Mouse (Mus musculus) liver, embryonic 13.5 days (tissue): Measurements from ENCODE around the gene Zranb1. TPM values are rescaled to one million over a fixed set of nuclear protein-coding genes. Genes with fewer than 3 reads are reported as not detected.
A peak's percentile ranks its signal among the peaks of the same experiment; 100 is the strongest.

Source experiments
- ATAC-seq: fragments of 200-750 bp; cut with Nextera tagmentation; 2 replicates; pipeline ENCODE4 v1.8.0; 2017; ENCODE audit warnings: low read depth, mild to moderate bottlenecking, moderate number of reproducible peaks, moderate library complexity
- DNase-seq: peaks from one replicate; pipeline ENCODE4 v3.0.0; 2022
- H3K27ac ChIP-seq: fragments of 300-500 bp; sonication (generic); 2 replicates; pipeline ENCODE4 v1.5.1; 2015; ENCODE audit warnings: moderate library complexity, mild to moderate bottlenecking, inconsistent platforms
- H3K27me3 ChIP-seq: fragments of 300-500 bp; sonication (generic); 2 replicates; pipeline ENCODE4 v1.6.1; 2015; ENCODE audit warnings: mild to moderate bottlenecking, inconsistent platforms
- H3K36me3 ChIP-seq: fragments of 300-500 bp; sonication (generic); 2 replicates; pipeline ENCODE4 v1.6.1; 2015; ENCODE audit warnings: mild to moderate bottlenecking, inconsistent platforms
- H3K4me1 ChIP-seq: fragments of 300-500 bp; sonication (generic); replicated peaks from 2 replicates; pipeline ENCODE4 v1.6.1; 2015; ENCODE audit warnings: inconsistent platforms
- H3K4me2 ChIP-seq: fragments of 300-500 bp; sonication (generic); 2 replicates; pipeline ENCODE4 v1.6.1; 2015; ENCODE audit warnings: inconsistent platforms, mild to moderate bottlenecking, moderate library complexity
- H3K4me3 ChIP-seq: fragments of 300-500 bp; sonication (generic); replicated peaks from 2 replicates; pipeline ENCODE4 v1.5.1; 2015; ENCODE audit warnings: mild to moderate bottlenecking, inconsistent platforms
- H3K9ac ChIP-seq: fragments of 300-500 bp; sonication (generic); 2 replicates; pipeline ENCODE4 v1.6.1; 2015; ENCODE audit warnings: mild to moderate bottlenecking, inconsistent platforms
- H3K9me3 ChIP-seq: fragments of 300-500 bp; sonication (generic); replicated peaks from 2 replicates; pipeline ENCODE4 v1.6.1; 2016; ENCODE audit warnings: inconsistent platforms
- WGBS: fragments of 180-500 bp; shearing (Covaris S2); methylation state at CpG from one replicate; pipeline ENCODE4 v1.1.7; 2015; ENCODE audit not compliant: insufficient replicate concordance; 5-methylcytosine and 5-hydroxymethylcytosine counted together
- polyA plus RNA-seq: library from polyadenylated mRNA; unstranded; fragments of >200 nt; fragmentation: Nextera tagmentation; extraction: Ambion mirVana; gene quantifications from 2 replicates; pipeline ENCODE4 v1.2.1, GENCODE M21; 2015

The Zranb1 gene
- polyA plus RNA-seq, 1 experiment from 2014 or later = 5.6 TPM

DNA sequence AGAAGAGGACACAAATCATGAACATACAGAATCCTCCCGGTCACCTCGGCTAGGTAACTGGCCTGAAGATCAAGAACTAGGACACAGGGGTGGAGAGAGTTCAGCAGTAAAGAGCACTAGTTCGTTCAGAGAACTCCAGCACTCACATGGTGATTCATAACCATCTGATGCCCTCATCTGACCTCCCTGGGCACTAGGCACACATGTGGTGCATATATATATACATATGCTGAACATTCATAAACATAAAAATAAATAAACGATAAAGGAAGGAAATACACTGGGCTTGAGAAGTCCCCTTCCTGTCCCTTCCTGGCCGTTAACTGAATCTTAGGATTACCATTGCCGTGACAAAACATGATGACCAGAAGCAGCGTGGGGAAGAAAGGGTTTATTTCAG is 38.1 kb upstream of the Zranb1 start:
- Histone ChIP-seq H3K36me3 (no peaks in the 10 kb centered on the region), H3K9me3 (no peaks in the 10 kb centered on the region), H3K4me1 (peaks cover 10% of the 10 kb centered on the region), H3K27me3 (no peaks in the 10 kb centered on the region), H3K27ac (no peak overlapping the region), H3K4me2 (no peak overlapping the region), H3K4me3 (no peak overlapping the region), H3K9ac (no peak overlapping the region)
- 64% methylated on average over 7 of the region's 7 CpGs for WGBS
- ATAC-seq (no peak), DNase-seq (no peak)

- peaks cover 5% of the 10 kb centered on the region for H3K4me1 ChIP-seq
- no peak overlapping the region for H3K27ac ChIP-seq
- ATAC-seq (no peak), DNase-seq (no peak)
- H3K27me3 ChIP-seq = no peaks in the 10 kb centered on the region
- H3K4me2 ChIP-seq = no peak overlapping the region
- no peaks in the 10 kb centered on the region for H3K9me3 ChIP-seq
- no peaks in the 10 kb centered on the region for H3K36me3 ChIP-seq
- 59% methylated on average over 1 of the region's 1 CpGs for WGBS
- H3K9ac ChIP-seq = no peak overlapping the region
- H3K4me3 ChIP-seq = no peak overlapping the region
These were observed 37.6 kb upstream of the Zranb1 start for GRCm38 (mm10) chr7:132893336-132893735.

GRCm38 (mm10) chr7:132894841-132895555 is 35.9 kb upstream of the Zranb1 start:
- Histone ChIP-seq H3K4me3 (no peak overlapping the region), H3K4me1 (no peaks in the 10 kb centered on the region), H3K27me3 (no peaks in the 10 kb centered on the region), H3K9me3 (no peaks in the 10 kb centered on the region), H3K4me2 (no peak overlapping the region), H3K27ac (no peak overlapping the region), H3K9ac (no peak overlapping the region), H3K36me3 (no peaks in the 10 kb centered on the region)
- DNase-seq = no peak
- WGBS = 65% methylated on average over 7 of the region's 7 CpGs
- ATAC-seq = no peak

DNA sequence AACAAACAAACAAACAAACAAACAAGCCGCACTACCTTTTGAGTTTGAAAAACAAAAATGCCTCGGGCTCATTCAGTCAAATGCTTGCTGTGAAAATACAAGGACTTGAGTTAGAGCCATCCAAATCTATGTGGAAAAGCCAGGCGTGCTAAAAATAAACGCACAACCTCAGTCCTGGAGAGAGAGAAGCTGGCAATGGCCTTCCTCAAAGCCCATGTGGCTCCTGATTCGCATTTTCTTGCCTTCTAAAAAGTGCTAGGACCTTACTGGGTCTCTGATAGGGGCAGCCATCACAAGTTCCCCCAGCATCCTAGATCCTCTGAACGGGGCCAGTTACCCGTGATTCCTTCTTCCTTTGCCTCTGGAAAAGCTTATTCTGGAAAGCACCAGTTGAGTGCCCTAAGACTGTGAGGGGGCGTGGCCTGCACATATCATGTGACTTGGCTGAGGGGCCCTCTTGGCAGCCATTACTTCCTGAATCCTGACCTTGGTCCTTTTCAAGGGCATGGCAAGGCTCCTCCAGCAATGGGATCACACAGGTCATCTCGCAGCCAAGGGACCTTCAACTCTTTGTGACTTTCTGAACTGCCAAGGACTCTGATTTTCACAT is 34.6 kb upstream of the Zranb1 start:
- ATAC-seq (no peak), DNase-seq (no peak)
- H3K9ac ChIP-seq = no peak overlapping the region
- no peaks in the 10 kb centered on the region for H3K4me1 ChIP-seq
- no peak overlapping the region for H3K4me2 ChIP-seq
- no peak overlapping the region for H3K4me3 ChIP-seq
- no peaks in the 10 kb centered on the region for H3K36me3 ChIP-seq
- no peak overlapping the region for H3K27ac ChIP-seq
- H3K27me3 ChIP-seq = no peaks in the 10 kb centered on the region
- no peaks in the 10 kb centered on the region for H3K9me3 ChIP-seq
- 69% methylated on average over 9 of the region's 9 CpGs for WGBS

- DNase-seq (no peak), ATAC-seq (no peak)
- H3K36me3 ChIP-seq = no peaks in the 10 kb centered on the region
- no peaks in the 10 kb centered on the region for H3K4me1 ChIP-seq
- no peak overlapping the region for H3K27ac ChIP-seq
- no peak overlapping the region for H3K4me3 ChIP-seq
- no peak overlapping the region for H3K9ac ChIP-seq
- WGBS = 71% methylated on average over 10 of the region's 10 CpGs
- no peaks in the 10 kb centered on the region for H3K9me3 ChIP-seq
- H3K27me3 ChIP-seq = no peaks in the 10 kb centered on the region
- H3K4me2 ChIP-seq = no peak overlapping the region
These were observed 33.7 kb upstream of the Zranb1 start for GRCm38 (mm10) chr7:132897258-132897657.

DNA sequence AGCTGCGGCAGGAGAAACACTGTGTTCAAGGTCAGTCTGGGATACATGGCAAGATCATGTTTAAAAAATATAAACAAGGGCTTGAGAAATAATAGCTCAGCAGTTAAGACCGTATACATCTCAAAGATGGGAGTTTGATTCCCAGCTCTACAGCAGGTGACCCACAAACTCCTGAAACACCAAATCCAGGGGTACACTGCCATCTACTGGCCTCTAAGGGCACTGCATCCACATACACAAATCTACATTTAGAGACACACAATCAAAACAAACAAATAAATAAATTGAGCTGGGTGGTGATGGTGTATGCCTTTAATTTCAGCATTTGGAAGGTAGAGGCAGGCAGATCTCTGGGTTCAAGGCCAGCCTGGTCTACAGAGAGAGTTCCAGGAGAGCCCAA is 32.7 kb upstream of the Zranb1 start:
- Histone ChIP-seq H3K4me3 (no peak overlapping the region), H3K9ac (no peak overlapping the region), H3K36me3 (no peaks in the 10 kb centered on the region), H3K9me3 (no peaks in the 10 kb centered on the region), H3K27ac (no peak overlapping the region), H3K27me3 (no peaks in the 10 kb centered on the region), H3K4me2 (no peak overlapping the region), H3K4me1 (no peaks in the 10 kb centered on the region)
- DNase-seq = peak; percentile 30
- ATAC-seq = no peak
- WGBS = 63% methylated on average over 2 of the region's 2 CpGs

- Histone ChIP-seq H3K9me3 (no peaks in the 10 kb centered on the region), H3K27ac (no peak overlapping the region), H3K9ac (no peak overlapping the region), H3K36me3 (no peaks in the 10 kb centered on the region), H3K27me3 (no peaks in the 10 kb centered on the region), H3K4me3 (no peak overlapping the region), H3K4me2 (no peak overlapping the region), H3K4me1 (no peaks in the 10 kb centered on the region)
- no peak for DNase-seq
- 28% methylated on average over 2 of the region's 2 CpGs for WGBS
- ATAC-seq = no peak
These were observed 30.0 kb upstream of the Zranb1 start for GRCm38 (mm10) chr7:132900826-132901531.

GRCm38 (mm10) chr7:132903796-132904195 is 27.1 kb upstream of the Zranb1 start:
- H3K4me2 ChIP-seq = no peak overlapping the region
- H3K9me3 ChIP-seq = peaks cover 5% of the 10 kb centered on the region; the same call in 1 of the 2 replicates
- 51% methylated on average over 3 of the region's 3 CpGs for WGBS
- no peak overlapping the region for H3K27ac ChIP-seq
- H3K4me1 ChIP-seq = no peaks in the 10 kb centered on the region
- H3K9ac ChIP-seq = no peak overlapping the region
- no peaks in the 10 kb centered on the region for H3K36me3 ChIP-seq
- no peaks in the 10 kb centered on the region for H3K27me3 ChIP-seq
- ATAC-seq = no peak
- no peak for DNase-seq
- H3K4me3 ChIP-seq = no peak overlapping the region

DNA sequence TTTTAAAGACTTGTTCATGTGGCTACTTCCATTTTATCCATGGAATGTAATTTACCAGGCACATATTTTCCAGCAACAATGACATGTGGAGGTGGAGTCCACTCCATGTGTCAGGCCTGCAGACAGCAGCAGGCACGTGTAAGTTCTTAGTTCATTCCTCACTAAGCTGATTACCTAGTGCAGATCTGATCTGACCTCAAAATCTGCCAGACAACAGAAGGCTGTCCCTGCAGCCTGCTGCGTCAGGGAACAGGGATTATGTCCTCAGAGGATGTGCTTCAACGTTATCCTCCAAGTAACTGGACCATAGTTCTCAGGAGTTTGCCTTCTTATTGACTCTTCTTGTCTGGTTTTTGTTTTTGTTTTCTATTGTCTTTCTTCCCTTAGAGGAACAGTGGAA is 9.0 kb upstream of the Zranb1 start:
- DNase-seq (no peak), ATAC-seq (no peak)
- WGBS = 38% methylated on average over 3 of the region's 3 CpGs
- no peak overlapping the region for H3K4me3 ChIP-seq
- no peaks in the 10 kb centered on the region for H3K27me3 ChIP-seq
- no peaks in the 10 kb centered on the region; the same call in 1 of the 2 replicates for H3K9me3 ChIP-seq
- 0 out of 2 replicates have a peak, but pooled peaks cover 3% of the 10 kb centered on the region for H3K4me1 ChIP-seq
- no peaks in the 10 kb centered on the region for H3K36me3 ChIP-seq
- no peak overlapping the region for H3K4me2 ChIP-seq
- H3K27ac ChIP-seq = no peak overlapping the region
- no peak overlapping the region for H3K9ac ChIP-seq

- Histone ChIP-seq H3K4me2 (no peak overlapping the region), H3K36me3 (no peaks in the 10 kb centered on the region), H3K4me1 (peaks cover 5% of the 10 kb centered on the region), H3K27ac (no peak overlapping the region), H3K9ac (no peak overlapping the region), H3K9me3 (no peaks in the 10 kb centered on the region), H3K4me3 (no peak overlapping the region), H3K27me3 (no peaks in the 10 kb centered on the region)
- ATAC-seq (no peak), DNase-seq (no peak)
- whole genome bisulfite sequencing = 44% methylated on average over 2 of the region's 2 CpGs
These were observed 5.7 kb upstream of the Zranb1 start for GRCm38 (mm10) chr7:132925227-132925626.

DNA sequence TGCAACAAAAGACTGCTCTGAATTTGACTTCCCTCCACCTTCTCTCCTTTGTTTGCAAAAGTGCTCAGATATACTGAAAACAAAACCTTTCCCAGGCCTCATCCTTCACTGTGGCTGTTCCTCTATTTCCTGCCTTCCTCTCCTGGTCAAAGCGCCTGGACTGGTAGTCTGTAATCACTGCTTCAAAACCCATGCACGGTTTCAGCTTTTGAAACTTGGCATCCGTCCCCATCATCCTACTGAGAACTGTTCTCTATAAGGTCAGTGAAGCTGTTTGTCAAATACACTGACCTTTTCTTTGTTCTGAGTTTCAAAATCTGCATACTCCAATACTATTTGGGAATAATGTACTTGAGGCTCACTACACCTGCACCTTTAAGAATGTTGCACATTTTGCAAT is 3.7 kb upstream of the Zranb1 start:
- ATAC-seq (no peak), DNase-seq (no peak)
- H3K9me3 ChIP-seq = no peaks in the 10 kb centered on the region
- 46% methylated on average over 3 of the region's 3 CpGs for WGBS
- H3K4me2 ChIP-seq = no peak overlapping the region
- H3K4me3 ChIP-seq = no peak overlapping the region
- no peaks in the 10 kb centered on the region for H3K36me3 ChIP-seq
- peaks cover 11% of the 10 kb centered on the region for H3K4me1 ChIP-seq
- no peaks in the 10 kb centered on the region for H3K27me3 ChIP-seq
- H3K9ac ChIP-seq = no peak overlapping the region
- H3K27ac ChIP-seq = no peak overlapping the region
